Mouse (Mus musculus) liver, postnatal 0 days (tissue): ENCODE results near the gene Wscd2. TPM values are rescaled to one million over a fixed set of nuclear protein-coding genes. Genes with fewer than 3 reads are reported as not detected.

ENCODE experiments used
- ATAC-seq: fragments of 200-750 bp; cut with Nextera tagmentation; 2 replicates; pipeline ENCODE4 v1.8.0; 2017; ENCODE audit warnings: mild to moderate bottlenecking, moderate library complexity
- DNase-seq: peaks from one replicate; pipeline ENCODE4 v3.0.0-alpha.2; 2016
- H3K27ac ChIP-seq: fragments of 300-500 bp; sonication (generic); 2 replicates; pipeline ENCODE4 v1.5.1; 2014; ENCODE audit warnings: antibody characterized with exemption, moderate library complexity, mild to moderate bottlenecking, low read depth
- H3K27me3 ChIP-seq: fragments of 300-500 bp; sonication (generic); 2 replicates; pipeline ENCODE4 v1.6.1; 2014; ENCODE audit warnings: low read length, control low read depth, mixed read lengths; ENCODE audit not compliant: insufficient read depth
- H3K36me3 ChIP-seq: fragments of 300-500 bp; sonication (generic); replicated peaks from 2 replicates; pipeline ENCODE4 v1.6.1; 2014; ENCODE audit warnings: mild to moderate bottlenecking, control low read depth, low read length, moderate library complexity, mixed read lengths; ENCODE audit not compliant: insufficient read depth
- H3K4me1 ChIP-seq: fragments of 300-500 bp; sonication (generic); 2 replicates; pipeline ENCODE4 v1.6.1; 2014; ENCODE audit warnings: antibody characterized with exemption, mild to moderate bottlenecking, control low read depth; ENCODE audit not compliant: insufficient read depth
- H3K4me2 ChIP-seq: fragments of 300-500 bp; sonication (generic); 2 replicates; pipeline ENCODE4 v1.6.1; 2014; ENCODE audit warnings: low read depth, mild to moderate bottlenecking, low read length, moderate library complexity, mixed read lengths
- H3K4me3 ChIP-seq: fragments of 300-500 bp; sonication (generic); 2 replicates; pipeline ENCODE4 v1.5.1; 2014; ENCODE audit warnings: low read depth, low read length
- H3K9ac ChIP-seq: fragments of 300-500 bp; sonication (generic); replicated peaks from 2 replicates; pipeline ENCODE4 v1.6.1; 2014; ENCODE audit warnings: mild to moderate bottlenecking, moderate library complexity
- H3K9me3 ChIP-seq: fragments of 300-500 bp; sonication (generic); 2 replicates; pipeline ENCODE4 v1.6.1; 2016; ENCODE audit warnings: mild to moderate bottlenecking, control low read depth, low read length, mixed read lengths
- CTCF ChIP-seq: sonication (generic); IDR thresholded peaks from 2 replicates; pipeline ENCODE4 v1.5.1; 2016; ENCODE audit warnings: antibody characterized with exemption, low read depth
- EP300 ChIP-seq: IDR thresholded peaks from 2 replicates; pipeline ENCODE4 v1.6.1; 2016; ENCODE audit warnings: antibody characterized with exemption, low read depth, mild to moderate bottlenecking
- WGBS: fragments of 180-500 bp; shearing (Covaris S2); extraction: QIAGEN DNeasy Blood & Tissue Kit; methylation state at CpG from one replicate; pipeline ENCODE4 v1.1.7; 2014; ENCODE audit not compliant: insufficient replicate concordance; 5-methylcytosine and 5-hydroxymethylcytosine counted together
- polyA plus RNA-seq: library from polyadenylated mRNA; unstranded; fragments of >200 nt; fragmentation: Nextera tagmentation; extraction: Ambion mirVana; gene quantifications from 2 replicates; pipeline ENCODE4 v1.2.1, GENCODE M21; 2015

Gene Wscd2
- polyA plus RNA-seq, 1 experiment from 2014 or later = not detected

DNA sequence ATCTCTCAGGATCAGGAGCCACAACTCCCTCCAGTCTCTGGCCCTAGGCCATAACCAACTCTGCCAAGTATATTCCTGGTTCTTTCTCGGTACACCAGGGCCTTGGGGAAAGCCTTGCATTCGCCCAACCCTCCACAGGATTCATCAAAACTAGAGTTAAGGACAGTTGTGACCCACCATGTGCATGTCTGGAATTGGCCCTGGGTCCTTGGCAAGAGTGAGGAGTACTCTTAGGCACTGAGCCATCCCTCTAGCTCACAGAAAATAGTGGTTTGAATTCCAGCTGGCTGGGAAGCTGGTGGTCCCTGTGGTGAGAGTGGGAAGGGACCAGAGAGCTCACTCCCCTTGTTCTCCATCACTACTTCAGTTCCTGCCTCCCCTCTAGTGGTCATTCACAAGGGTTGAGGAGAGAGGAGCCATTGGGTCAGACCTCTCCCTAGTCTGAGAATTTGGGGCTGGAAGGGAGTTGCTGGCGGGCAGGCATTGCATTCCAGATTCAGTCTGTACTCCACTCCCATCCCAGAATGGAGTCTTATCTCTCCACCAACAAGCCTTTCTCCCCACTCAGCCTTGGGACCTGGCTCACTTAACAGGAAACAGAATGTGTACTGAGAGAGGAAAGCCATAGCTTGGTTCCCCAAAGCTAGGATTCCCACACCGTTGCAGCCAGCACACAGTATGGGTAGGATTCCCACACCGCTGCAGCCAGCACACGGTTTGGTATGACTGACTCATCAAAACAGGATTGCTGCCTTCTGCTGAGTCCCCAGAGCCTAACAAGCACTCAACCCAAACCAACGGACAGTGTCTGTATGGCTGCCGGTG is 117.0 kb downstream of the Wscd2 start:
- TF ChIP-seq CTCF (no peak), EP300 (no peak)
- no peaks in the 10 kb centered on the region for H3K9me3 ChIP-seq
- H3K4me2 ChIP-seq = no peak overlapping the region
- no peaks in the 10 kb centered on the region for H3K36me3 ChIP-seq
- no peak overlapping the region for H3K9ac ChIP-seq
- no peaks in the 10 kb centered on the region for H3K27me3 ChIP-seq
- ATAC-seq (no peak), DNase-seq (no peak)
- no peaks in the 10 kb centered on the region for H3K4me1 ChIP-seq
- H3K27ac ChIP-seq = no peak overlapping the region
- H3K4me3 ChIP-seq = no peak overlapping the region
- WGBS = 55% methylated on average over 8 of the region's 8 CpGs

GRCm38 (mm10) chr5:113607941-113608431 is 117.9 kb downstream of the Wscd2 start:
- Histone ChIP-seq H3K4me3 (no peak overlapping the region), H3K27ac (no peak overlapping the region), H3K4me1 (no peaks in the 10 kb centered on the region), H3K9me3 (no peaks in the 10 kb centered on the region), H3K4me2 (no peak overlapping the region), H3K27me3 (no peaks in the 10 kb centered on the region), H3K9ac (no peak overlapping the region), H3K36me3 (no peaks in the 10 kb centered on the region)
- ATAC-seq (no peak), DNase-seq (no peak)
- WGBS = 22% methylated on average over 13 of the region's 13 CpGs
- TF ChIP-seq CTCF (no peak), EP300 (no peak)

- H3K27me3 ChIP-seq = no peaks in the 10 kb centered on the region
- DNase-seq (no peak), ATAC-seq (no peak)
- TF ChIP-seq EP300 = no peak
- TF ChIP-seq CTCF = no peak
- no peak overlapping the region for H3K4me2 ChIP-seq
- H3K9me3 ChIP-seq = no peaks in the 10 kb centered on the region
- no peak overlapping the region for H3K4me3 ChIP-seq
- 65% methylated on average over 8 of the region's 8 CpGs for WGBS
- no peaks in the 10 kb centered on the region for H3K4me1 ChIP-seq
- H3K36me3 ChIP-seq = no peaks in the 10 kb centered on the region
- H3K27ac ChIP-seq = no peak overlapping the region
- H3K9ac ChIP-seq = no peak overlapping the region
Measured at GRCm38 (mm10) chr5:113608511-113608910, 118.4 kb downstream of the Wscd2 start.

DNA sequence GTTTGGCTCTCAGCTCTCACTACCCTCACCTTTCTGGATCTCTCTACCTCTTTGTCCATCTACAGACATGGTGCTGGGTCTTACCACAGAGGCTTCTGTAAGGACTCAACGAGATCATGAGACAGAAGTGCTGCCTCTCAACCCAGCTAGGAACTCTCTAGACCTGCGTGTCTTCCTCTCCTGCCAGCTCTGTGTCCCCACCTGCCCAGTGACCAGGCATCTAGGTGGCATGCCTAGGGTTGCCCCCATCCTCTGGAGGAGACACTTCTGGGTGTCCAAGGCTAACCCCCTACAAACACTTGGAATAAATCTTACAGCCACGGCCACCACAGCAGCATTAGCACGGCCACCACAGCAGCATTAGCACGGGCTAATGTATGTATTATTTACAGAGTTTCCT is 119.8 kb downstream of the Wscd2 start:
- no peaks in the 10 kb centered on the region for H3K4me1 ChIP-seq
- H3K27me3 ChIP-seq = no peaks in the 10 kb centered on the region
- ATAC-seq (no peak), DNase-seq (no peak)
- WGBS = 63% methylated on average over 5 of the region's 5 CpGs
- TF ChIP-seq EP300 (no peak), CTCF (no peak)
- H3K36me3 ChIP-seq = no peaks in the 10 kb centered on the region
- no peaks in the 10 kb centered on the region for H3K9me3 ChIP-seq
- H3K4me2 ChIP-seq = no peak overlapping the region
- H3K4me3 ChIP-seq = no peak overlapping the region
- no peak overlapping the region for H3K27ac ChIP-seq
- H3K9ac ChIP-seq = no peak overlapping the region

- no peak overlapping the region for H3K27ac ChIP-seq
- H3K36me3 ChIP-seq = no peaks in the 10 kb centered on the region
- no peak overlapping the region for H3K4me2 ChIP-seq
- 62% methylated on average over 6 of the region's 6 CpGs for WGBS
- no peak overlapping the region for H3K9ac ChIP-seq
- ATAC-seq = no peak
- no peaks in the 10 kb centered on the region for H3K9me3 ChIP-seq
- no peaks in the 10 kb centered on the region for H3K27me3 ChIP-seq
- DNase-seq = no peak
- H3K4me1 ChIP-seq = no peaks in the 10 kb centered on the region
- TF ChIP-seq EP300 = no peak
- no peak for TF ChIP-seq CTCF
- H3K4me3 ChIP-seq = no peak overlapping the region
Measured at GRCm38 (mm10) chr5:113610490-113610889, 120.4 kb downstream of the Wscd2 start.

DNA sequence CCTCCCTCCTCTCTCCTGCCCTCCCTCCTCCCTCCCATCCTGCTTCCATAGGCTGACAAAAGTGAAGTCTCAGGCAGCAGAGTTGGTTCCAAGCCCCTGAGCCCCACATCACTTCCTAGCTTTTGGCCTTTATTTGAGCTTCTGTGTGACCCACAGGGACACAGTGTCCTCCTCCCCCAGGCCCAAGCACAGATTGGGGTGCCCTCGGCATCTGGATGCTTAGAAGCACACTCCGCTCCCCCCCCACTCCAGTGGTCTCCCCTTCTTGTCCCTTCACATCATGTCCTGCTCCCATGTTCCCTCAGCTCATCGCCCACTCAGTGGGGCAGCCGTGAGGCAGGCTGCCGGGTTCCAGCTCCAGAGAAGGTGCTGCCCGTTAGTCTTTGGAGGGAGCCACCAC is 121.0 kb downstream of the Wscd2 start:
- H3K36me3 ChIP-seq = no peaks in the 10 kb centered on the region
- WGBS = 73% methylated on average over 6 of the region's 6 CpGs
- no peak for DNase-seq

More for the DNA sequence above, 121.0 kb downstream of the Wscd2 start:
- no peak overlapping the region for H3K9ac ChIP-seq
- H3K4me3 ChIP-seq = no peak overlapping the region
- H3K27ac ChIP-seq = no peak overlapping the region
- no peaks in the 10 kb centered on the region for H3K27me3 ChIP-seq
- TF ChIP-seq CTCF = no peak
- no peak for TF ChIP-seq EP300
- ATAC-seq = no peak
- no peaks in the 10 kb centered on the region for H3K9me3 ChIP-seq
- H3K4me2 ChIP-seq = no peak overlapping the region
- no peaks in the 10 kb centered on the region for H3K4me1 ChIP-seq
